Mouse (Mus musculus): ENCODE measurements around the gene Cobl. TPM values are rescaled to one million over a fixed set of nuclear protein-coding genes. Genes with fewer than 3 reads are reported as not detected.

Cobl gene
- 4.6 and 6.6 TPM in 2 replicates for polyA plus RNA-seq (2014; fragmentation: Nextera tagmentation; extraction: Ambion mirVana)

GRCm38 (mm10) chr11:12464181-12465162 is at the start of gene Cobl:
TSS of gene Cobl (minus strand) at chr11:12464960.
- Histone ChIP-seq H3K4me3 (ENCODE audit: low read depth, low read length) (peak within 1 kb of the TSS; percentile 64), H3K9ac (ENCODE audit: low read length) (peak within 1 kb of the TSS; percentile 71), H3K4me1 (ENCODE audit: control insufficient read depth, insufficient read depth, low read length) (peaks cover 4% of the 10 kb centered on the region; the same call in 1 of the 2 replicates), H3K4me2 (ENCODE audit: low read length) (peak within 1 kb of the TSS; percentile 91), H3K27me3 (replicated peaks; ENCODE audit: control insufficient read depth, insufficient read depth, low read length) (peaks cover 20% of the 10 kb centered on the region; the same call in 1 of the 2 replicates), H3K27ac (ENCODE audit: low read depth, low read length) (no peak within 1 kb of the TSS), H3K36me3 (ENCODE audit: control insufficient read depth, insufficient read depth, low read length) (no peaks in the 10 kb centered on the region), H3K9me3 (replicated peaks; ENCODE audit: control insufficient read depth, low read length) (no peaks in the 10 kb centered on the region)
- peak; percentile 50 for DNase-seq (ENCODE audit: low spot score)
- 2% methylated on average over 76 of the region's 89 CpGs for WGBS
- peak; percentile 59 for ATAC-seq

- Histone ChIP-seq H3K9ac (ENCODE audit: low read length) (no peak overlapping the region), H3K36me3 (ENCODE audit: control insufficient read depth, insufficient read depth, low read length) (no peaks in the 10 kb centered on the region), H3K27ac (ENCODE audit: low read depth, low read length) (no peak overlapping the region), H3K9me3 (replicated peaks; ENCODE audit: control insufficient read depth, low read length) (no peaks in the 10 kb centered on the region), H3K4me1 (ENCODE audit: control insufficient read depth, insufficient read depth, low read length) (no peaks in the 10 kb centered on the region), H3K4me2 (ENCODE audit: low read length) (no peak overlapping the region), H3K27me3 (replicated peaks; ENCODE audit: control insufficient read depth, insufficient read depth, low read length) (no peaks in the 10 kb centered on the region), H3K4me3 (ENCODE audit: low read depth, low read length) (no peak overlapping the region)
- WGBS: 25% methylated on average over 5 of the region's 5 CpGs
- ATAC-seq (no peak), DNase-seq (ENCODE audit: low spot score) (peak; percentile 16)
Measured at GRCm38 (mm10) chr11:12513796-12514195, 49.0 kb upstream of the Cobl start.

- H3K9ac ChIP-seq (ENCODE audit: low read length): no peak overlapping the region
- H3K27ac ChIP-seq (ENCODE audit: low read depth, low read length): no peak overlapping the region
- H3K4me1 ChIP-seq (ENCODE audit: control insufficient read depth, insufficient read depth, low read length): no peaks in the 10 kb centered on the region
- no peaks in the 10 kb centered on the region for H3K9me3 ChIP-seq (replicated peaks; ENCODE audit: control insufficient read depth, low read length)
- no peaks in the 10 kb centered on the region for H3K27me3 ChIP-seq (replicated peaks; ENCODE audit: control insufficient read depth, insufficient read depth, low read length)
- no peak overlapping the region for H3K4me3 ChIP-seq (ENCODE audit: low read depth, low read length)
- H3K36me3 ChIP-seq (ENCODE audit: control insufficient read depth, insufficient read depth, low read length): no peaks in the 10 kb centered on the region
- WGBS: 92% methylated on average over 6 of the region's 6 CpGs
- DNase-seq (ENCODE audit: low spot score): no peak
- ATAC-seq: no peak
- H3K4me2 ChIP-seq (ENCODE audit: low read length): no peak overlapping the region
Measured at GRCm38 (mm10) chr11:12506371-12506890, 41.7 kb upstream of the Cobl start.

- no peak overlapping the region for H3K9ac ChIP-seq (ENCODE audit: low read length)
- 71% methylated on average over 4 of the region's 4 CpGs for WGBS
- DNase-seq (ENCODE audit: low spot score): peak; percentile 76
- no peaks in the 10 kb centered on the region for H3K27me3 ChIP-seq (replicated peaks; ENCODE audit: control insufficient read depth, insufficient read depth, low read length)
- no peak overlapping the region for H3K27ac ChIP-seq (ENCODE audit: low read depth, low read length)
- no peaks in the 10 kb centered on the region for H3K4me1 ChIP-seq (ENCODE audit: control insufficient read depth, insufficient read depth, low read length)
- no peak overlapping the region for H3K4me2 ChIP-seq (ENCODE audit: low read length)
- H3K9me3 ChIP-seq (replicated peaks; ENCODE audit: control insufficient read depth, low read length): no peaks in the 10 kb centered on the region
- no peak overlapping the region for H3K4me3 ChIP-seq (ENCODE audit: low read depth, low read length)
- ATAC-seq: peak; percentile 80; the same call in 1 of the 2 replicates
- H3K36me3 ChIP-seq (ENCODE audit: control insufficient read depth, insufficient read depth, low read length): no peaks in the 10 kb centered on the region
Measured at GRCm38 (mm10) chr11:12503756-12504155, 39.0 kb upstream of the Cobl start.

- Histone ChIP-seq H3K4me3 (ENCODE audit: low read depth, low read length) (no peak overlapping the region), H3K27ac (ENCODE audit: low read depth, low read length) (no peak overlapping the region), H3K27me3 (replicated peaks; ENCODE audit: control insufficient read depth, insufficient read depth, low read length) (no peaks in the 10 kb centered on the region), H3K36me3 (ENCODE audit: control insufficient read depth, insufficient read depth, low read length) (no peaks in the 10 kb centered on the region), H3K4me1 (ENCODE audit: control insufficient read depth, insufficient read depth, low read length) (no peaks in the 10 kb centered on the region), H3K4me2 (ENCODE audit: low read length) (no peak overlapping the region), H3K9me3 (replicated peaks; ENCODE audit: control insufficient read depth, low read length) (no peaks in the 10 kb centered on the region), H3K9ac (ENCODE audit: low read length) (no peak overlapping the region)
- WGBS: 89% methylated on average over 3 of the region's 3 CpGs
- ATAC-seq (no peak), DNase-seq (ENCODE audit: low spot score) (no peak)
Measured at GRCm38 (mm10) chr11:12501721-12502120, 37.0 kb upstream of the Cobl start.

GRCm38 (mm10) chr11:12493791-12494190 is 29.0 kb upstream of the Cobl start:
- ATAC-seq: no peak
- no peaks in the 10 kb centered on the region for H3K27me3 ChIP-seq (replicated peaks; ENCODE audit: control insufficient read depth, insufficient read depth, low read length)

GRCm38 (mm10) chr11:12479856-12480403 is 15.2 kb upstream of the Cobl start:
- no peak overlapping the region for H3K4me3 ChIP-seq (ENCODE audit: low read depth, low read length)
- ATAC-seq: no peak
- H3K4me1 ChIP-seq (ENCODE audit: control insufficient read depth, insufficient read depth, low read length): no peaks in the 10 kb centered on the region
- 94% methylated on average over 3 of the region's 3 CpGs for whole genome bisulfite sequencing
- H3K4me2 ChIP-seq (ENCODE audit: low read length): no peak overlapping the region
- no peak overlapping the region for H3K9ac ChIP-seq (ENCODE audit: low read length)
- no peaks in the 10 kb centered on the region for H3K27me3 ChIP-seq (replicated peaks; ENCODE audit: control insufficient read depth, insufficient read depth, low read length)
- no peaks in the 10 kb centered on the region for H3K9me3 ChIP-seq (replicated peaks; ENCODE audit: control insufficient read depth, low read length)
- no peaks in the 10 kb centered on the region for H3K36me3 ChIP-seq (ENCODE audit: control insufficient read depth, insufficient read depth, low read length)
- no peak for DNase-seq (ENCODE audit: low spot score)
- no peak overlapping the region for H3K27ac ChIP-seq (ENCODE audit: low read depth, low read length)

More at GRCm38 (mm10) chr11:12493791-12494190, 29.0 kb upstream of the Cobl start:
- H3K4me3 ChIP-seq (ENCODE audit: low read depth, low read length): no peak overlapping the region
- no peak overlapping the region for H3K4me2 ChIP-seq (ENCODE audit: low read length)
- no peak overlapping the region for H3K27ac ChIP-seq (ENCODE audit: low read depth, low read length)
- no peaks in the 10 kb centered on the region for H3K4me1 ChIP-seq (ENCODE audit: control insufficient read depth, insufficient read depth, low read length)
- DNase-seq (ENCODE audit: low spot score): no peak
- no peaks in the 10 kb centered on the region for H3K36me3 ChIP-seq (ENCODE audit: control insufficient read depth, insufficient read depth, low read length)
- no peak overlapping the region for H3K9ac ChIP-seq (ENCODE audit: low read length)
- no peaks in the 10 kb centered on the region for H3K9me3 ChIP-seq (replicated peaks; ENCODE audit: control insufficient read depth, low read length)

GRCm38 (mm10) chr11:12474299-12474935 is 9.7 kb upstream of the Cobl start:
- Histone ChIP-seq H3K4me1 (ENCODE audit: control insufficient read depth, insufficient read depth, low read length) (no peaks in the 10 kb centered on the region), H3K9me3 (replicated peaks; ENCODE audit: control insufficient read depth, low read length) (no peaks in the 10 kb centered on the region), H3K27ac (ENCODE audit: low read depth, low read length) (no peak overlapping the region), H3K4me3 (ENCODE audit: low read depth, low read length) (no peak overlapping the region), H3K27me3 (replicated peaks; ENCODE audit: control insufficient read depth, insufficient read depth, low read length) (no peaks in the 10 kb centered on the region), H3K9ac (ENCODE audit: low read length) (no peak overlapping the region), H3K36me3 (ENCODE audit: control insufficient read depth, insufficient read depth, low read length) (no peaks in the 10 kb centered on the region), H3K4me2 (ENCODE audit: low read length) (no peak overlapping the region)
- ATAC-seq (no peak), DNase-seq (ENCODE audit: low spot score) (no peak)
- 80% methylated on average over 5 of the region's 5 CpGs for WGBS
